Mouse (Mus musculus) forebrain, embryonic 10.5 days (tissue): ENCODE results near the gene Akr1b3. TPM values are rescaled to one million over a fixed set of nuclear protein-coding genes. Genes with fewer than 3 reads are reported as not detected.
"Not testable (repeated sequence)": the region's sequence is repeated elsewhere in the genome, so short reads cannot be mapped to it uniquely, and the experiment has no call there.

Experiments used
- DNase-seq: peaks from one replicate; pipeline ENCODE4 v3.0.0-alpha.2; 2017; ENCODE audit warnings: low spot score; ENCODE audit errors: extremely low spot score
- H3K27ac ChIP-seq: fragments of 300-500 bp; sonication (generic); 2 replicates; pipeline ENCODE4 v1.5.1; 2016; ENCODE audit warnings: mild to moderate bottlenecking
- H3K27me3 ChIP-seq: fragments of 300-500 bp; sonication (generic); 2 replicates; pipeline ENCODE4 v1.6.1; 2016; ENCODE audit warnings: mild to moderate bottlenecking; ENCODE audit not compliant: poor library complexity, severe bottlenecking
- H3K36me3 ChIP-seq: fragments of 300-500 bp; sonication (generic); replicated peaks from 2 replicates; pipeline ENCODE4 v1.6.1; 2016; ENCODE audit warnings: mild to moderate bottlenecking, moderate library complexity
- H3K4me1 ChIP-seq: fragments of 300-500 bp; sonication (generic); 2 replicates; pipeline ENCODE4 v1.6.1; 2016
- H3K4me3 ChIP-seq: fragments of 300-500 bp; sonication (generic); 2 replicates; pipeline ENCODE4 v1.5.1; 2016; ENCODE audit warnings: mild to moderate bottlenecking, moderate library complexity
- H3K9me3 ChIP-seq: fragments of 300-500 bp; sonication (generic); 2 replicates; pipeline ENCODE4 v1.6.1; 2016; ENCODE audit warnings: mild to moderate bottlenecking, moderate library complexity
- WGBS: fragments of 180-500 bp; shearing (Covaris S2); methylation state at CpG from one replicate; pipeline ENCODE4 v1.1.7; 2016; 5-methylcytosine and 5-hydroxymethylcytosine counted together
- polyA plus RNA-seq: library from polyadenylated mRNA; unstranded; fragments of >200 nt; fragmentation: Nextera tagmentation; extraction: Ambion mirVana; gene quantifications from 2 replicates; pipeline ENCODE4 v1.2.1, GENCODE M21; 2016

Gene Akr1b3
- polyA plus RNA-seq: 258 and 262 TPM in 2 replicates

DNA sequence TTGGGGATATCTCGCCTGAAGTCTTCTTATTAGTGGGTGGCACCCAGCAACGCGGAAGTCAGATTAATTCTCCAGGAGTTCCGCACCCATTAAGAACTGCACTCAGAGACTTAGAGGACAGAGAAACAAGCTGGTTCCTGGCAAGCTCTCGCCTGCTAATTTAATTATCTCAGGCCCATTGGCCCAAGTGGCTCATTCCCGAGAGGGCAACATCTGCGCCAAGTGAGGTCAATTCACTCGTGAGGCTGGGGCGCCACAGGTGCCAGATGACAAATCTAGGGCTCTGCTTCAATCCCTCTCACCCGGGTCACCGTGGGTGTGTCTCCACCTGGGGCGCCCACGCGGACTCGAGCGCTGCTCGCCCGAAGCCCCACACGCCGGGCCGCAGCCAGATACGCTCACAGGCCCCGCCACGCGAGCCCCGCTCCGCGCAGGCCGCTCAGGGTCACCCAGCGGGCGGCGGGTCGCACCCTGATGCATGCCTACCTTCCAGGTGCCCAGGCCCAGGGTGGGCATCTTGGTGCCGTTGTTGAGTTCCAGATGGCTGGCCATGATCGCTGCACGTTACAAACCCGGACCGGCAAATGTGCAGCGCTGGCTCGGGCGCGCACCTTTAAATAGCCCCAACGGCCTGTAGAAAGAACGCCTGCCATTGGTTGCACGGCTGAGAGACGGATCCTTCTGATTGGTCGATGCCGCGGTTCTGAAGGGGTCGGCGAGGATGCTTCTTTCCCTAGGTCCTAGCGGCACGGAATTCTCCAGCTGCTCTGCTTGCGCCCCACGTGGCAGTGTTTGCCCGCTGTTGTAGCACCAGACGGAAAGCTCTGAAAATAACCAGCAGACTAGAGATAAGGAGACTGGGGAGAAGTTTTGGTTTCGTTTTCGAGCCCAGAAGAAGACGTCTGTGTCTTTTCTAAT, at the start of gene Akr1b3:
TSS of gene Akr1b3 (minus strand) at position 625 of the 918 bp plus-strand sequence.
- peaks cover 11% of the 10 kb centered on the region for H3K27me3 ChIP-seq
- peaks cover 33% of the 10 kb centered on the region for H3K4me1 ChIP-seq
- H3K36me3 ChIP-seq: peaks cover 27% of the 10 kb centered on the region
- DNase-seq: peak; percentile 94
- H3K9me3 ChIP-seq: no peaks in the 10 kb centered on the region
- H3K4me3 ChIP-seq: peak within 1 kb of the TSS; percentile 90
- WGBS: under 1% methylated on average over 60 of the region's 60 CpGs
- H3K27ac ChIP-seq: peak within 1 kb of the TSS; percentile 93

DNA sequence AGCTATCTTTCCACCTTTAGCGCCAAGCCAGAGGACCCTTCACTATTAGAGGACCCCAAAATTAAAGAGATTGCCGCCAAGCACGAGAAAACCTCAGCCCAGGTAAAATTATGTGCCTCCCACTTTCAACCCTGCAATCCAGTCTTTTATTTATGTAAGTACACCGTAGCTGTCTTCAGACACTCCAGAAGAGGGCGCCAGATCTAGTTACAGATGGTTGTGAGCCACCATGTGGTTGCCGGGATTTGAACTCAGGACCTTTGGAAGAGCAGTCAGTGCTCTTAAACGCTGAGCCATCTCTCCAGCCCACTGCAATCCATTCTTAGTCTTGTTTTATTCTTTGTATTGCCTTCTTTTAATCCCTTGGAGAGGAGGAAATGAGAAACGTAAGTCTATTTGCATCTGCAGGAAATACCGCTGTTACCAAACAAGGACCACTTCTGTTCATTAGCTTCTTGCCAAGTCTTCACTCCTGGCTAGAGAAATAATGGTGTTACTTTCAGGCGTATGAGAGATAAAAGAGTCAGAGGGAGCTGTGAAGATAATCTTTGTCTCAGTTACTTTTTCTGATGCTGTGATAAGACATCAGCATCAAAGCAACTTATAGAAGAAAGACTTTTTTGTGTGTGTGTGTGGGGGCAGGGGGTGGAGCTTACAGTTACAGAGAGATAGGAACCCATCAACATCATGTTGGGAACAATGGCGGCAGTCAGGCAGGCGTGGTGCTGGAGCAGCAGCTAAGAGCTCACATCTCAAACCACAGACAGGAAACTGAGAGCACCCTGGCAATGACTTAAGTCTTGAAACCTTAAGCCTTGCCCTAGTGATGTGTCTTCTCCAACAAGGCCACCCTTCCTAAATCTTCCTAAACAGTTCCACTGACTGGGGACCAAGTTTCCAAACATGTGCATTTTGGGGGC, 47.2 kb upstream of the Akr1b3 start:
- no peak for DNase-seq
- 84% methylated on average over 12 of the region's 12 CpGs for WGBS
- H3K4me1 ChIP-seq: peaks cover 11% of the 10 kb centered on the region
- no peak overlapping the region for H3K4me3 ChIP-seq
- H3K36me3 ChIP-seq: no peaks in the 10 kb centered on the region
- no peak overlapping the region for H3K27ac ChIP-seq
- H3K9me3 ChIP-seq: no peaks in the 10 kb centered on the region
- no peaks in the 10 kb centered on the region for H3K27me3 ChIP-seq

- no peaks in the 10 kb centered on the region for H3K36me3 ChIP-seq
- WGBS: 90% methylated on average over 9 of the region's 9 CpGs
- H3K27ac ChIP-seq: no peak overlapping the region
- no peak overlapping the region for H3K4me3 ChIP-seq
- peaks cover 16% of the 10 kb centered on the region for H3K4me1 ChIP-seq
- no peaks in the 10 kb centered on the region for H3K9me3 ChIP-seq
- DNase-seq: no peak
- H3K27me3 ChIP-seq: no peaks in the 10 kb centered on the region
Observed at GRCm38 (mm10) chr6:34355841-34356240, 38.6 kb upstream of the Akr1b3 start.

DNA sequence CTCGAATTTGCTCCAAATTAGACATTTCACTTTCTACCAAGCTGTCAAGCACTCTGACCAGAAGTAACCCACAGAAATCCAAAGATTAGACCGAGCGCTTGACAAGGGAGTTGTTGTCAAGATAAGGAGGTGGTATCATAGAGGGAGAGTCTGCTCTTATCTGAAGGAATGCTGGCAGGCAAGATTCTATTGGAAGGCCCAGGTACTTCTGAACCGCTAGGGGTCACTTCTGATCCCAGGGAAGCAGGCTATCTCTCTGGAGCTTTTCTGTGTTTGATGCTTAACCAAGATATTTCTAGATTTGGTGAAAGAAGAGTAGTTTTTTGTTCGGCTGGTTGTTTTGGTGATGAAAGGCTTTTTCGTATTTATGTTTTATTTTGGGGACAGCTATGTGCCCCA, 38.1 kb upstream of the Akr1b3 start:
- H3K4me1 ChIP-seq: peaks cover 16% of the 10 kb centered on the region
- no peaks in the 10 kb centered on the region for H3K9me3 ChIP-seq
- 75% methylated on average over 6 of the region's 6 CpGs for WGBS
- DNase-seq: no peak
- H3K27ac ChIP-seq: no peak overlapping the region
- H3K4me3 ChIP-seq: no peak overlapping the region
- H3K36me3 ChIP-seq: no peaks in the 10 kb centered on the region
- H3K27me3 ChIP-seq: no peaks in the 10 kb centered on the region

GRCm38 (mm10) chr6:34354354-34355348, 37.4 kb upstream of the Akr1b3 start:
- no peaks in the 10 kb centered on the region for H3K36me3 ChIP-seq
- DNase-seq: no peak
- peak overlapping the region; percentile 48 for H3K4me3 ChIP-seq
- H3K27me3 ChIP-seq: no peaks in the 10 kb centered on the region
- WGBS: 74% methylated on average over 8 of the region's 8 CpGs
- H3K9me3 ChIP-seq: no peaks in the 10 kb centered on the region
- H3K27ac ChIP-seq: peak overlapping the region; percentile 78
- H3K4me1 ChIP-seq: peaks cover 16% of the 10 kb centered on the region

GRCm38 (mm10) chr6:34353658-34354353, 36.5 kb upstream of the Akr1b3 start, which contains the start of gene Akr1b8:
TSS of gene Akr1b8 (plus strand) at chr6:34354119.
- H3K27me3 ChIP-seq: no peaks in the 10 kb centered on the region
- peaks cover 16% of the 10 kb centered on the region for H3K4me1 ChIP-seq
- WGBS: 20% methylated on average over 16 of the region's 16 CpGs
- peak within 1 kb of the TSS; percentile 78 for H3K27ac ChIP-seq
- DNase-seq: peak; percentile 34
- peak within 1 kb of the TSS; percentile 48 for H3K4me3 ChIP-seq
- no peaks in the 10 kb centered on the region for H3K36me3 ChIP-seq
- H3K9me3 ChIP-seq: no peaks in the 10 kb centered on the region

DNA sequence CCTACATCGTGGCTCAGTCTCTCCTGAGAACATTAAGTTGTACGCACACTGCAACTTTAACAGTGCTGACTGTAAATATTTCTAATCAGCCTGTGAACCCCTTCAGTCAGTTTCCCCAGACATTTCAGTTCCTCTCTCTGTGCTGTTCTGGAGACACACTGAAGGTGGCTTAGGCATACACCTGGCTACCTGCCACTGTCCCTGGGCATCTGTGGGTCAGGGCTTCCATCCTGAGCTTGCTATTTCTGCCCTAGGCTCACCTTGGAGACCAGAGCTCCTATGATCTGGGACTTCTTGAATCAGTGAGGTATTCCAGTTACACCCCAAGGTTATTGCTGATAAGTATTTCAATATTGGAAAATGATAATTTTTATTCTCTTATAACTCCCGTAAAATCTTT, 35.1 kb upstream of the Akr1b3 start:
- Histone ChIP-seq H3K4me1 (peaks cover 16% of the 10 kb centered on the region), H3K4me3 (no peak overlapping the region), H3K36me3 (no peaks in the 10 kb centered on the region), H3K9me3 (no peaks in the 10 kb centered on the region), H3K27me3 (no peaks in the 10 kb centered on the region), H3K27ac (no peak overlapping the region)
- no peak for DNase-seq
- WGBS: 94% methylated on average over 3 of the region's 3 CpGs

DNA sequence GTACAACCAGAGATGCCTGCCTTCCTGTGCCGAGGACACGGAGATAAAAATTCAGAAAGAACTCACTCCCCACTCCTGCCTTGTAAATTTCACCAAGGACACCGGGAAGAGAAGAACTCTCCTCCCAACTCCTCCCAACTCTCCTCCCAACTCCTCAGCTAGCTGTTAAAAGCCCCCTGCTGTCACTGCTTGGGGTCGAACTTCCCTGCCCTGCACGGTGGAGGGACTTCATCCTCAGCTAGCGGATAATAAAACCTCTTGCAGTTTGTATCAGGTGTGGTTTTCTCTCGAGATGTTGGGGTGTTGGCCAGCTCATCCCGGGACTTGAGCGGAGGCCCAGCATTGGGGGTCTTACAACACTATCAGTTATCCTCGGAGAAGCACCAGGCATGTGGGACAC, 34.2 kb upstream of the Akr1b3 start:
- peaks cover 17% of the 10 kb centered on the region for H3K4me1 ChIP-seq
- not testable (repeated sequence) for H3K4me3 ChIP-seq, H3K36me3 ChIP-seq, H3K27ac ChIP-seq, DNase-seq, H3K9me3 ChIP-seq, H3K27me3 ChIP-seq
- WGBS: 52% methylated on average over 10 of the region's 10 CpGs

DNA sequence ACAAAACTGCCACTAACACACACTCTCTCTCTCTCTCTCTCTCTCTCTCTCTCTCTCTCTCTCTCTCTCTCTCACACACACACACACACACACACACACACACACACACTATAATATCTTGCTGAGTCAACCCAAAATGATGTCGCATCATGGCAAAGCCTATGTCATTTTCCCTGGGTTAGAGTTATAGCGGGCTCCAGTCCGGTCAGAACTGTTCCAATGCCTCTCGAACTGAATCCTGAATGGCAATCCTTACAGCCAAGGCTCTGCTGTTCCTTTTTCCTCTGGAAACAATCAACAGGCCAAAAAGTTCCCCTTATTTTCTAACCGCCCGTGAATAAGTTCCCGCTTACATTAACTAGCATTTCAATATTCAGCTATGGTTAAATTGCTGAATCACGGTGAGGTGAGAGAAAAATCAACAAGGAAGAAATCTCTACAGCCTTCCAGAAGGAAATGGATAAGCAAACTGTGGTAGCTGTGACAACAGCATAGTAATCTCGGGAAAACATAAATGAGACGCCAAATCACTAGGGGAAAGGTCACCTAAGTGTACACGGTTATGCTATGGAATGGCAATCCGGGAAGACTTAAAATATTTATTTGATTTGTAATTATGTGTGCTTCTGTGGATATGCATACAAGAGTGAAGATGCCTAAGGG, 32.9 kb upstream of the Akr1b3 start:
- no peaks in the 10 kb centered on the region for H3K36me3 ChIP-seq
- no peak for DNase-seq
- H3K4me3 ChIP-seq: no peak overlapping the region
- H3K27me3 ChIP-seq: no peaks in the 10 kb centered on the region
- no peak overlapping the region for H3K27ac ChIP-seq
- 91% methylated on average over 12 of the region's 12 CpGs for WGBS
- H3K9me3 ChIP-seq: no peaks in the 10 kb centered on the region
- peaks cover 24% of the 10 kb centered on the region for H3K4me1 ChIP-seq

DNA sequence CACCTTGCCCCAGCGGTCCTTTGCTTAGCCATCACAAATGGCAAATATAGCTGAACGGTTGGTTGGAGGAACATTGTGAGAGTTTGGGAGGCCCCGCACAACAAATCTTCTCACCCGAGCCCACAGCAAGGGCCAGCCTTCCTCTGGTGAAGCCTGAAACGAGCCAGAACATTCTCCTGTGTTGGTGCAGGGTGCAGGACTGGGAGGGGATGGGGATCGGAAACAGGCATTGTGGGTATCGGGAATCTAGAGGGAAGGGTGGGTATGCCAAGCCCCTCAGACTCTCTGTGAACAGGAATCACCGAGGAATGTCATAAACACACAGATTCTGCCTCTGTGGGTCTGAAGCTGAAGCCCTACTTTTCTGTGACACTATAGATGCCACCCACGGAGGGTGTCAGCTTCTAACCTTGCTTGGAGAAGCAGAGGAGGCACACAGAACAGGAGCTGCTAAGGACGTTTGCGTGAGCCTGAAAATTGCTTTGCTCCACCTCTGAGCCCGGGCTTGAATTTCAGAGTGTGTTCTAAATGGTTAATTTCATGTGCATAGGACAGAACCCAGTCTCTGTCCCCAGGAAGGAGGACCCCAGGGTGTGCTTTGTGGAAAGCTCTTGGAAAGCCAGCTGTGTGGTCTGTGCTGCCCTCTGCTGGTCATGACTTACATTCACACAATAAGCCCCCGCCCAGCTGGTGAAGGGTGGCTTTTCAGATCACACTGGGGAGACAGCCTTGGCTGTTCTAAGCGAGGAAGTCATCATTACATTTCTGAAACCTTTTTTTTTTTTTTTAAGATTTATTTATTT, 29.0 kb upstream of the Akr1b3 start:
- Histone ChIP-seq H3K4me3 (no peak overlapping the region), H3K4me1 (peaks cover 20% of the 10 kb centered on the region), H3K27me3 (no peaks in the 10 kb centered on the region), H3K36me3 (no peaks in the 10 kb centered on the region), H3K27ac (peak overlapping the region; percentile 44; the same call in 1 of the 2 replicates), H3K9me3 (no peaks in the 10 kb centered on the region)
- WGBS: 55% methylated on average over 14 of the region's 14 CpGs
- DNase-seq: peak; percentile 77
